Mouse (Mus musculus) spleen, adult 2 months (tissue): Measurements from ENCODE around the gene Kcne1.

Source experiments
- CTCF ChIP-seq: fragments of 200-500 bp; IDR thresholded peaks from 2 replicates; pipeline ENCODE4 v1.5.1; 2011; ENCODE audit warnings: mild to moderate bottlenecking, inconsistent platforms; ENCODE audit not compliant: insufficient read depth, insufficient read length, insufficient replicate concordance; ENCODE audit errors: extremely low read depth
- POLR2A ChIP-seq: fragments of 200-500 bp; IDR thresholded peaks from 2 replicates; pipeline ENCODE4 v1.6.1; 2011; ENCODE audit warnings: low read depth, low read length, inconsistent platforms

DNA sequence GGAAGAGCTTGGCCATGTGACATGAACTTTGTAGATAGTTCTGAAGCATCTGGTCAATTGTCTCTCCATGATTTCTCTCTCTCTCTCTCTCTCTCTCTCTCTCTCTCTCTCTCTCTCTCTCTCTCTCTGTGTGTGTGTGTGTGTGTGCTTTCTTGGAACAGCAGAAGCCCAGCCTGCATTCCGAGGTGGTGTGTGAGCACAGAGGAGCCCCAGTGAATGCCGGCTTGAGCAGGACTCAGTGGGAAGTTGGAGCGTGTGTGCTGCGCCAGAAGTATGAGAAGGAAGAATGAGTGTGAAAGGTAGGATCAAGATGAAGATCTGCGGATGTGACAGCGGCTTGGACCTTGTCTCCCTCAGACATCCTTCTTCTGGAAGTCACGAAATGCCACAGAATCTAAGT, 6.2 kb upstream of the Kcne1 start:
- TF ChIP-seq CTCF (no peak), POLR2A (no peak)
